Mouse (Mus musculus): ENCODE results near the gene Klf3.

The Klf3 gene

GRCm38 (mm10) chr5:64810860-64811499 lies 7.8 kb downstream of the Klf3 start:
- peak; percentile 77 to 80 for DNase-seq

- DNase-seq, result peak; percentile 65 to 71
These were observed 8.4 kb downstream of the Klf3 start for GRCm38 (mm10) chr5:64811500-64812123.

- DNase-seq, result peak; percentile 93
These were observed 9.2 kb downstream of the Klf3 start for GRCm38 (mm10) chr5:64812124-64812982.

- no peak for DNase-seq
These were observed 9.8 kb downstream of the Klf3 start for GRCm38 (mm10) chr5:64812983-64813304.

GRCm38 (mm10) chr5:64813361-64813760 lies 10.2 kb downstream of the Klf3 start:
- DNase-seq, result peak; percentile 88 to 92

- no peak for DNase-seq
These were observed 11.2 kb downstream of the Klf3 start for GRCm38 (mm10) chr5:64814416-64814815.

- DNase-seq, result no peak
These were observed 12.4 kb downstream of the Klf3 start for GRCm38 (mm10) chr5:64815631-64816030.

- DNase-seq, result no peak
These were observed 13.2 kb downstream of the Klf3 start for GRCm38 (mm10) chr5:64816290-64816973.

GRCm38 (mm10) chr5:64816974-64817296 lies 13.7 kb downstream of the Klf3 start:
- no peak for DNase-seq

- DNase-seq, result no peak
These were observed 16.2 kb downstream of the Klf3 start for GRCm38 (mm10) chr5:64819390-64819789.

- no peak for DNase-seq
These were observed 16.9 kb downstream of the Klf3 start for GRCm38 (mm10) chr5:64820138-64820537.

- no peak for DNase-seq
These were observed 18.1 kb downstream of the Klf3 start for GRCm38 (mm10) chr5:64821294-64821693.

- no peak for DNase-seq
These were observed 18.8 kb downstream of the Klf3 start for GRCm38 (mm10) chr5:64821964-64822363.

GRCm38 (mm10) chr5:64823431-64823830 lies 20.2 kb downstream of the Klf3 start:
- DNase-seq, result no peak

GRCm38 (mm10) chr5:64824765-64825164 lies 21.6 kb downstream of the Klf3 start:
- no peak for DNase-seq

- no peak for DNase-seq
These were observed 22.3 kb downstream of the Klf3 start for GRCm38 (mm10) chr5:64825496-64825895.

- no peak for DNase-seq
These were observed 24.0 kb downstream of the Klf3 start for GRCm38 (mm10) chr5:64827151-64827550.

GRCm38 (mm10) chr5:64828314-64828713 lies 25.1 kb downstream of the Klf3 start:
- no peak for DNase-seq

GRCm38 (mm10) chr5:64829606-64830005 lies 26.4 kb downstream of the Klf3 start:
- no peak for DNase-seq

GRCm38 (mm10) chr5:64830773-64831172 lies 27.6 kb downstream of the Klf3 start:
- no peak for DNase-seq

GRCm38 (mm10) chr5:64833410-64833809 lies 30.2 kb downstream of the Klf3 start:
- DNase-seq, result no peak

- peak in 1 of 2 experiments; percentile 25 for DNase-seq
These were observed 31.0 kb downstream of the Klf3 start for GRCm38 (mm10) chr5:64834213-64834612.

GRCm38 (mm10) chr5:64835295-64835694 lies 32.1 kb downstream of the Klf3 start:
- DNase-seq, result no peak

Data from kidney, postnatal 36 days (tissue).